Mouse (Mus musculus): ENCODE measurements around the gene Ppp1r13l. TPM values are rescaled to one million over a fixed set of nuclear protein-coding genes. Genes with fewer than 3 reads are reported as not detected.

The Ppp1r13l gene
- polyA plus RNA-seq, 1 experiment from 2014 or later: 19.4 TPM

DNA sequence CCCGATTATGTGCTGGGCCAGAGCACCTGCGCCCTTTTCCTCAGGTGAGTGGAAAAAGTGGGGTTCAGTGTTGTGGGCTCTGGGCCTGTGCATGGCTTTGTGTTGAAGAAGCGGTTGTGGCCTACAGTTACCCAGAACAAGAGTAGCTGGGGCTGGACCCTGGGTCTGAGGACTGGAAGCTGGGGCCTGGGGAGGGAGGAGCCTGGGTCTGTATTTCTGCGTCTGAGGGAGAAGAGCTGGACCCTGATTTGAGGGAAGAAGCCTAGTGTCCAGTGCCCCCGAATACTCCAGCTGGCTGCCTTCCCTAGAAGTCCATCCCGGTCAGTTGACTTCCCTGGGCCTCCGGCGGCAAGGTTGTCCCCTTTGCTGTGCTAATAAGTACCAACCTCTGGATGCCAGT, 9.3 kb upstream of the Ppp1r13l start:
- H3K9me3 ChIP-seq (replicated peaks): no peaks in the 10 kb centered on the region
- H3K36me3 ChIP-seq: peaks cover 73% of the 10 kb centered on the region
- no peak for ATAC-seq (ENCODE audit: insufficient number of reproducible peaks, low FRiP score)
- H3K4me1 ChIP-seq (replicated peaks): peaks cover 13% of the 10 kb centered on the region
- no peak overlapping the region for H3K4me3 ChIP-seq
- H3K4me2 ChIP-seq: no peak overlapping the region
- no peak overlapping the region for H3K9ac ChIP-seq
- WGBS: 94% methylated on average over 8 of the region's 8 CpGs
- H3K27ac ChIP-seq (ENCODE audit: poor library complexity, severe bottlenecking): no peak overlapping the region
- no peaks in the 10 kb centered on the region for H3K27me3 ChIP-seq (replicated peaks)

DNA sequence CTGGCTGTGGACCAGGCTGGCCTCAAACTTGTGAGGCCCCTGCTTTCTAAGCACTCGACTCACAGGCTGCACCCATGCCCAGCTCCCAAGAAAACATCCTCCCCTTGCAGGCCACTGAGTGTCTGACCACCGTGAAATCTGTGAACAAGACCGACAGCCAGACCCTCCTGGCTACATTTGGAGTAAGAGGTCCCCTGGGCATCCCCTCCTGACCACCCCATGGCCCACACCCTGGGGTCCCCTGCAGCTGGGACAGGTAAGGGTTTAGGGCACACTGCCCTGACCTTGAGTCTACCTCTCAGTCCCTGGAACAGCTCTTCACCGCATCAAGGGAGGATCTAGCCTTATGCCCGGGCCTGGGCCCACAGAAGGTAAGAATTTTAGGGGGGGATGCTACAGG, 4.6 kb upstream of the Ppp1r13l start:
- peaks cover 73% of the 10 kb centered on the region for H3K36me3 ChIP-seq
- H3K9me3 ChIP-seq (replicated peaks): no peaks in the 10 kb centered on the region

DNA sequence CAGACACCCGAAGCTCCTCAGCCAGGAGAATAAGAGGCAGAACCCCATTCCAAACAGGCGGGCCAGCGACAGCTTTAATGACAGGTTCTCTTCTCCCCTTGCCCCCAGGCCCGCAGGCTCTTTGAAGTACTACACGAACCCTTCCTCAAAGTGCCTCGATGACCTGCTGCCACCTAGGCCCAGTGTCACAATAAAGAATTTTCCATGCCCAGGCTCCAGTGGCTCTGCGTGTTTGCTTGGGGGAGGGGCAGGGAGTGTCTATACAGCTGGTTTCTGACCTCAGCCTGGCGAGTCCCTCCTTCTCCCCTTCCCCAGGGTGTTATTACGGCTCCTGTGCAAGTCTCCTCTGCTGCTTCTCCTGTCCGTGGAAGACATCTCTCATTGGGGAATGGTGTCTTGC, 3.2 kb upstream of the Ppp1r13l start:
- Histone ChIP-seq H3K36me3 (peaks cover 62% of the 10 kb centered on the region), H3K9me3 (replicated peaks) (no peaks in the 10 kb centered on the region), H3K4me3 (no peak overlapping the region), H3K4me2 (no peak overlapping the region), H3K27me3 (replicated peaks) (no peaks in the 10 kb centered on the region), H3K4me1 (replicated peaks) (peaks cover 18% of the 10 kb centered on the region), H3K9ac (no peak overlapping the region), H3K27ac (ENCODE audit: poor library complexity, severe bottlenecking) (no peak overlapping the region)
- ATAC-seq (ENCODE audit: insufficient number of reproducible peaks, low FRiP score): no peak
- WGBS: 78% methylated on average over 10 of the region's 10 CpGs

More for the DNA sequence above, 4.6 kb upstream of the Ppp1r13l start:
- Histone ChIP-seq H3K4me2 (no peak overlapping the region), H3K4me3 (no peak overlapping the region), H3K4me1 (replicated peaks) (peaks cover 13% of the 10 kb centered on the region), H3K27ac (ENCODE audit: poor library complexity, severe bottlenecking) (no peak overlapping the region), H3K27me3 (replicated peaks) (no peaks in the 10 kb centered on the region), H3K9ac (no peak overlapping the region)
- no peak for ATAC-seq (ENCODE audit: insufficient number of reproducible peaks, low FRiP score)
- 85% methylated on average over 5 of the region's 5 CpGs for WGBS

DNA sequence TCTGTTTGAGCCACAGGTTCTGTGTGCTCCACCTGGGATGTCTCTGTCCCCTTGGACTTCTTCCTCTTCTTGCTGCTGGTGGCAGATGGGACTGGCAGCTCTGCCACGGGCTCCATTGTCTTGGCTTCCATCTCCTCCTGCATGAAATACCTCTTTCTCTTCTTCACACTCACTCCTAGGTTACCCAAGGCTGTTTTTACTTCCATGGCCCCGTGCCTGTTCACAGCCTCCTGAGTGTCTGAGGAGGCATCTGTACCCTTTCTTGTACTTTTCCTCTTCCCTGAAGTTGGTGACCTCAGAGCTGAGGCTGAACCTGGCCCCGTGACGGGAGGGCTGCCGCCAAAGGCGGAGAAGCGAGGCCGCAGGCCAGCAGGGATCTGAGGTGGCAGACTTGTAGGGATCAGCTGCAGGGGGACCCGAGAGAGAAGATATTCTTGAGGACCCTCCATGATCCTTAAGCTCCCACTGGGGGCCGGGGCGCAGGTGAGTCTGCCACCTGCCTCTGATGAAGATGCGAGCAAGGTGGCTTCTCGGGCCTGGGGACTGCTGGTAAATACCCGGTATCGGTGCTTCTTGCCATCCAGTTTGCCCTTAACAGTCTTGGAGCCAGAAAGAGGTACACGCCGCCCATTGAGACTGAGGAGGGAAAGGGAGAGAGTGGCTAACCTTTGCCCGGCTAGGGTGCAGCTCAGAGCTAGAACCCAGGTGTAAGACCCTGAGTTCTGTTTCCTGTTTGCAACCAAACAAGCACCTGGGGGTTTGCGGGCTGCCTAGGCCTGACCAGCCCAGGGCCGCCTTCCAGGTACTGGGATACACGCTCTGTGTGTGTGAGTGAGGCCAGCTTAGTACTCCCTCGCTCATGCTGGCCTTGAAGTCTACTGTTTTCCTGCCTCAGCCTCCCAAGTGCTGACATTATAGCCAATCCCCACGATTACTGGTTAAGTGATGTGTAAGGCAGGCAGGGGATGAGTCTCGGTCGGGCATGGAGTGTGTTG, 1.9 kb upstream of the Ppp1r13l start:
- WGBS: 87% methylated on average over 25 of the region's 25 CpGs
- Histone ChIP-seq H3K4me3 (peak overlapping the region; percentile 89), H3K9ac (peak overlapping the region; percentile 85), H3K27ac (ENCODE audit: poor library complexity, severe bottlenecking) (no peak overlapping the region), H3K9me3 (replicated peaks) (no peaks in the 10 kb centered on the region), H3K36me3 (peaks cover 51% of the 10 kb centered on the region), H3K4me1 (replicated peaks) (peaks cover 28% of the 10 kb centered on the region), H3K4me2 (peak overlapping the region; percentile 88), H3K27me3 (replicated peaks) (no peaks in the 10 kb centered on the region)
- no peak for ATAC-seq (ENCODE audit: insufficient number of reproducible peaks, low FRiP score)

DNA sequence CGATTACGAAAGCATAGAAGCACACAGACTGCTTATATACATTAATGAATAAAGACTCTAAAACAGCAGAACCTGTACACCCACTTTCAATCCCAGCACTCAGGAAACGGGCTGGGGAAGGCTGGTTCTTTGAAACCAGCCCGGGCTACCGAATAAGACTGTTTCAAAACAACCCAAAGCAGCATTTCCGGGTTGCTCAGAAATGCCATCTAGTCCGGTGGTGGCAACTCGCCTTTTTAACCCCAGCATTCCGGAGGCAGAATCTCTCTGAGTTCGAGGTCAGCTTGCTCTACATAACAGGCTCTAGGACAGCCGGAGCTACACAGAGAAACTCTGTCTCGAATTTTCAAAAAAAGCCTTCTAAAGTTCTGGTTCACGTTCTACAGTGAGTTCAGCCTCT, 915 bp upstream of the Ppp1r13l start:
- peak overlapping the region; percentile 88 for H3K4me2 ChIP-seq
- H3K4me1 ChIP-seq (replicated peaks): peaks cover 38% of the 10 kb centered on the region
- H3K9ac ChIP-seq: peak overlapping the region; percentile 85
- H3K9me3 ChIP-seq (replicated peaks): no peaks in the 10 kb centered on the region
- ATAC-seq (ENCODE audit: insufficient number of reproducible peaks, low FRiP score): no peak
- H3K4me3 ChIP-seq: peak overlapping the region; percentile 89
- H3K27me3 ChIP-seq (replicated peaks): no peaks in the 10 kb centered on the region
- WGBS: 18% methylated on average over 13 of the region's 13 CpGs
- no peak overlapping the region for H3K27ac ChIP-seq (ENCODE audit: poor library complexity, severe bottlenecking)
- peaks cover 42% of the 10 kb centered on the region for H3K36me3 ChIP-seq

DNA sequence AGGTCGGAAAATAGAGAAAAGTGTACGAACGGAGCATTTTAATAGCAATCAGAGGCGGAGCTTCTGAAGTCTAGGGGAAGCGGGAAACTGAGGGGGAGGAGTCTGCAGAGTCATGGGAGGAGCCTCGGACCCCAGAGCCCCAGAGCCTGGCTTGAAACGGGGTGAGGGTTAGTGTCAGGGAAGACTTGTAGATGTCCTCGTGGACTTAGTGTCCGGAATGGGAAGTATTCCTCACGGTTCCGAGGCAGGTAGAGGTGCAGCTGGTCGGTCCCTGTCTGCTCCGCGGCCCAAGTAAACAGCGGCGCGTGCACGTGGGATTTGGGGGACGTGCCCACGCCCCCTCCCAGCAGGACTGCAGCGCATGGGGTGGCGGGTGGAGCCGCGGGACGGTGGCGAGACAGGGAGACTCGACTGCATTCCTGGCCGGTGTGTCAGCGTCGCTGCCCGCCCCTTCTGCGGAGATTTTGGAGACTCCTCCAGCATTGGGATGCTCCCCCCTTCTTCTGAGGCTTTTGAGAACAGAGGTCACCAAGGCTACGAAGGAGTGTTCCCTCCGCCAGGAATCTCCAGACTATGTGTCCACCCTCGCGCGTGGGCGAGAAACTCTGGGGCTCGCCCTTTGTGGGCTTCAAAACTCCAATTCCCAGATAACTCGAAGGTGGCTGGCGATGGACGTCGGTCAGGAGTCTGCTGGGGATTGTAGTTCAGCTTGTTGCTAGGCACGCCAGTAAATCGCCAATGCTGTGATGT, 518 bp downstream of the Ppp1r13l start:
- H3K9me3 ChIP-seq (replicated peaks): no peaks in the 10 kb centered on the region
- H3K9ac ChIP-seq: peak overlapping the region; percentile 85
- ATAC-seq (ENCODE audit: insufficient number of reproducible peaks, low FRiP score): peak; percentile 72
- H3K4me2 ChIP-seq: peak overlapping the region; percentile 88
- H3K36me3 ChIP-seq: peaks cover 28% of the 10 kb centered on the region
- H3K4me1 ChIP-seq (replicated peaks): peaks cover 45% of the 10 kb centered on the region
- under 1% methylated on average over 44 of the region's 45 CpGs for WGBS
- peak overlapping the region; percentile 70 for H3K27ac ChIP-seq (ENCODE audit: poor library complexity, severe bottlenecking)
- peak overlapping the region; percentile 89 for H3K4me3 ChIP-seq
- H3K27me3 ChIP-seq (replicated peaks): no peaks in the 10 kb centered on the region

DNA sequence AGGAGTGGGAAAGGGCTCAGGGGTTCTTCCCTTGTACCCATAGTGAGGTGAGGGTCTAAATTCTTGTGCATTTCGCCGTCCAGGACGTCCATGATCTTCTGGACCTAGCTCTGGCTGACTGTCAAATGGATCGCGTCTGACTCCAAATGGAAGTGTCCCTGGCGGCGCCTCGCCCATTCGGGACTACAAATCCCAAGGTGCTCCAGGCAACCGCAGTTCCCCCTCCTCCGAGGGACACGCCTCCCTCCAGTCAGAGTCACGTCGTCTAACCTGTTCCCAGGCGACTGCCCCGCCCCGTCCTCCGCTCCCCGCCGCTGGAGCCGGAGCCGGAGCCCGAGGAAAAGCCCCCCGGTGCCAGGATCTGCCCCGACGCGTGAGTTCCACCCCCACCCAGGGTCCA, 1.4 kb downstream of the Ppp1r13l start:
- peaks cover 21% of the 10 kb centered on the region for H3K36me3 ChIP-seq

DNA sequence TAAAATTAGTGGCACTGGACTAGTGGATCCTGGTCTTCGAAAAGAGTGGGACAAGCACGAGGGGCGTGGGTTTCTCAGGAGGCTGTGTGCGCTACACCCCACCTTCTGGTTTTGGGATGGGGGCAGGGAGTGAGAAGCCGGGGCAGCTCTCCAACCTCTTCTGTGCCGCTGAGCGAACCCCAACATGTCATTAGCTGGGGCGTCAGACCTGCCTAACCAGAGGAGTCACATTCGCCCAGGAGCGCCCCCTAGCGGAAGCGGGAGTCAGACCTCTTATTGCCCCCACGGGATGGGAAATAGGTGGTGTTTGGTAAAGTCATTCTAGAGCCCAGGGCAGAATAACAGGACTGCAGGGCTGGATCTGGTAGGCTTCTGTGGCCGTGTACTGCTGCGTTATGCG, 2.2 kb downstream of the Ppp1r13l start:
- H3K9ac ChIP-seq: peak overlapping the region; percentile 74
- 12% methylated on average over 16 of the region's 16 CpGs for WGBS
- ATAC-seq (ENCODE audit: insufficient number of reproducible peaks, low FRiP score): no peak
- no peaks in the 10 kb centered on the region for H3K9me3 ChIP-seq (replicated peaks)
- H3K27me3 ChIP-seq (replicated peaks): no peaks in the 10 kb centered on the region
- H3K36me3 ChIP-seq: peaks cover 15% of the 10 kb centered on the region
- peak overlapping the region; percentile 94 for H3K27ac ChIP-seq (ENCODE audit: poor library complexity, severe bottlenecking)
- H3K4me2 ChIP-seq: peak overlapping the region; percentile 88
- H3K4me1 ChIP-seq (replicated peaks): peaks cover 45% of the 10 kb centered on the region
- peak overlapping the region; percentile 89 for H3K4me3 ChIP-seq

More for the DNA sequence above, 1.4 kb downstream of the Ppp1r13l start:
- Histone ChIP-seq H3K4me2 (peak overlapping the region; percentile 88), H3K27ac (ENCODE audit: poor library complexity, severe bottlenecking) (peak overlapping the region; percentile 94), H3K9ac (peak overlapping the region; percentile 85), H3K27me3 (replicated peaks) (no peaks in the 10 kb centered on the region), H3K4me1 (replicated peaks) (peaks cover 45% of the 10 kb centered on the region), H3K4me3 (peak overlapping the region; percentile 89), H3K9me3 (replicated peaks) (no peaks in the 10 kb centered on the region)
- 1% methylated on average over 27 of the region's 27 CpGs for WGBS
- ATAC-seq (ENCODE audit: insufficient number of reproducible peaks, low FRiP score): peak; percentile 85

DNA sequence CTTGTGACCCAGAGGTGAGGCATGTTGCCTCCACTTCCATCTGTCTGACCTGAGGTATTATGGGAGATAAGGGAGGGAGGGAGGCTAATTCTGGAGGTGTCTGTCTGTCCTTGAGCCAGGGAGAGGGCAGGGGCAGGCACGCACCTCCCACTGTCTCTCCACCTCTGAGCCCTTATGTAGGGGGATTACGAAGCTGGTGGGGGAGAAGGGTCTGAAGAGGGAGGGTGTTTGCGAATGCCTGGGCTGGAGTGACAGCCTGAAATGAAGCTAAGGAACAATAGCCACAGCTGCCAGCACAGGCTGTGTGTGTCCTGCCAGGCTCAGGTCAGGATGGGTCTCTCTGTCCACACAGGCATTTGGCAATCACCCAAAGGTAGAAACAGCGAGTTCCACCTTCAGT, 2.7 kb downstream of the Ppp1r13l start:
- H3K27me3 ChIP-seq (replicated peaks): no peaks in the 10 kb centered on the region
- peaks cover 9% of the 10 kb centered on the region for H3K36me3 ChIP-seq
- ATAC-seq (ENCODE audit: insufficient number of reproducible peaks, low FRiP score): 0 out of 2 replicates have a peak, but pooled peaks have one; percentile 16
- H3K27ac ChIP-seq (ENCODE audit: poor library complexity, severe bottlenecking): peak overlapping the region; percentile 94
- peak overlapping the region; percentile 88 for H3K4me2 ChIP-seq
- peaks cover 45% of the 10 kb centered on the region for H3K4me1 ChIP-seq (replicated peaks)
- 22% methylated on average over 4 of the region's 4 CpGs for WGBS
- H3K9me3 ChIP-seq (replicated peaks): no peaks in the 10 kb centered on the region
- H3K9ac ChIP-seq: peak overlapping the region; percentile 74
- H3K4me3 ChIP-seq: peak overlapping the region; percentile 89

DNA sequence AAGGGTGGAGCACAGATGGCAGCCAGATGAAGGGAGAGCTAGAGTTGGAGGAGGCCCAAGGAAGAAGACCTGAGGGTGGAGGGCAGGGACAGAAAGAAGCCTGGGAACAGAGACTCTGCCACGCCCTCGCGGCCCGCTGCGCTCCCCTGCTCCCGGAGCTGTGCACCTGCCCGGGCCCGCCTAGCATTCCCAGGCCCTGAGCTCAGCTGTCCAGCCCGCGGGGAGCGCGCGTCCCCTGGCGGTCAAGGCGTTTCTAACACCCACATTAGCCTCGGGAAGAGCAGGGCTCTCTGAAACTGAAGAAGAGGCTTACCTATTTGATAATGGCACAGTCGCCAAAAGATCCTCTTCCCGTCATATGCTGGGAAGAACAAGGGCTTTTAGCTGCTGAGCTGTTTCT, 4.3 kb downstream of the Ppp1r13l start:
- no peak for ATAC-seq (ENCODE audit: insufficient number of reproducible peaks, low FRiP score)
- Histone ChIP-seq H3K9me3 (replicated peaks) (no peaks in the 10 kb centered on the region), H3K9ac (peak overlapping the region; percentile 58), H3K4me3 (peak overlapping the region; percentile 7; the same call in 1 of the 2 replicates), H3K27me3 (replicated peaks) (peaks cover 5% of the 10 kb centered on the region; the same call in 1 of the 2 replicates), H3K36me3 (peaks cover 3% of the 10 kb centered on the region; the same call in 1 of the 2 replicates), H3K27ac (ENCODE audit: poor library complexity, severe bottlenecking) (peak overlapping the region; percentile 94), H3K4me2 (peak overlapping the region; percentile 88), H3K4me1 (replicated peaks) (peaks cover 33% of the 10 kb centered on the region)
- whole genome bisulfite sequencing: 1% methylated on average over 18 of the region's 18 CpGs

DNA sequence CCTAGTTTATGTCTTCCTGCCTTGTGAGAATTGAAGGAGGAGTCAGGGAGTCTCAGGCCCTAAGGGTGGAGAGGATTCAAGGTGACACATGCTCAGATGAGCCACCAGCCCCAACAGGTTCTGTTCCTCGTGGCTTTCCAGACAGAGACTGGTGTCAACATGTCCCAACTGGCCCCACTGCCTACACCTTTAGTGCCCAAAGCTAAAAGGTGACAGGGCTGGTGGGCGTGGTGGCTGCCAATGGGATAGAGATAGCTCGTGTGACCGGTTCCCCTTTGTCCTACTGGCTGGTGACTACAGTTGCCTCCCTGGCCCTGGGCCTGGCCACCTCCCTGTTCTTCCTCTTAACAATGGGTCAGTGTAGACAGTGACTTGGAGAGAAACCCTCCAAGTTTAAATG, 5.8 kb downstream of the Ppp1r13l start:
- 65% methylated on average over 4 of the region's 4 CpGs for WGBS
- peaks cover 17% of the 10 kb centered on the region for H3K36me3 ChIP-seq
- H3K4me3 ChIP-seq: no peak overlapping the region
- H3K4me2 ChIP-seq: no peak overlapping the region
- no peak for ATAC-seq (ENCODE audit: insufficient number of reproducible peaks, low FRiP score)
- H3K9ac ChIP-seq: no peak overlapping the region
- no peak overlapping the region for H3K27ac ChIP-seq (ENCODE audit: poor library complexity, severe bottlenecking)
- peaks cover 39% of the 10 kb centered on the region for H3K4me1 ChIP-seq (replicated peaks)
- peaks cover 13% of the 10 kb centered on the region; the same call in 1 of the 2 replicates for H3K27me3 ChIP-seq (replicated peaks)
- H3K9me3 ChIP-seq (replicated peaks): no peaks in the 10 kb centered on the region
